Mouse (Mus musculus): ENCODE data around the gene Hmmr.

Gene Hmmr

DNA sequence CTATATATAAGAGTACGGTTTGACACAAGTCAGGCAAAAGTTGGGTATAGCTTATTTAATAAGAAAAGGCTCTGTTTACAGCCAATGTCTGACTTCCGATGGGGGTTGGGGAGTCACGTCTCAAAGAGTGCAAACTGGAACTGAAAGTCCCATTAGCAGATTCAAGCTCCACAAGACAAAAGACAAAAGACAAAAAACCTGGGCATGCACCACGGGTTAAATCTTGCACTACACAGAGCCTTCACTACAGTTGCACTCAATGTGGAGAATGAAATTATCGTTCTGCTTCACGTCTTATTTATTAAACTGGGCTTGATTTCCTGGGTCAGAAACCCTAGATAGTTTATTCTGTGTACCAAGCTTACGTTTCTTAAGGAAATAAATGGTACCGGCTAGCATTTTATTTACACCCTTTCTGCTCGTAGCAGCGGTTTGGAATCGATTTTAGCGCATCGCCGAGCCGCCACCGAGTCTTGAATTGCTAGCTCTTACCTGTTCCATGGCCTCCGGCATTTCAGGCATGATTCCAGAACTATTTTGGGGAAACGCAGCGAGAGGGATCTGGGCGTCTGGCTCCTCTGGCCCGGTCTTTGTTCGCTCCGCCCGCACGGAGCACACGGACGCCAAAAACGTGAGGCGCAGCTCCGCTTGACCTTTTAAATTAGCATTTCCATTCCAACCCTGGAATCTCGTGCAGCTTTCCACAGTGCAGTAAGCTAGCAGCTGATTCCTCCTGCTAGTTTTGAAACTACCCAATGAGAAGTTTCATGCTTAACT lies 38.7 kb downstream of the Hmmr start:
- DNase-seq (ENCODE audit: low read depth, low spot score): peak; percentile 73

DNA sequence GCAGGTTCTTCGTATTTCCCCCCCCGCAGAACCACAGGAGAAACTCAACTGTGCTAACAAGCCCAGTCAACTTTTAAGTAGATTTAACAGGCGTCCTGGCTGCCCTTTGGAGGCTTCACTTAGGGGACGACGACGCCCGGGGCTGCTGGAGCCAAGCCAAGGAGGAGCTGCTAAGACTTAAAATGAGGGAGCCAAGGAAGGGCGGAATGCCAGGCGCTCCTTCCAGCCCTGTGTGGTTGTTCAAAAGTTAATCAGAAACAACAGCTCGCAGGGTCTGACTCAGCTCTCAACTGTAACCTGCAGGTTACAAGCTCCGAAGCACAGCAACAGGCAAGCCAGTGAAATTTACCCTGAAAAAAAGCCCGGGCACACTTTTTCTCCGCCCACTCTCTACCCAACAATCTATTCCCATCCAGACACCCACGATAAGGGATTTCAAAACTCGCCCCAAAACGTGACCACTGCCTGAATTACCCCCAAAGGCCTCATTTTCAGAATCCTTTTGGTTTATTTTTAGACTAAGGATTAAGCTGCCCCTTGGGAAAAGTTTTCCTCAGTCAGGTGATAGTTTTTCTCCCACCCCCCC lies 39.8 kb downstream of the Hmmr start:
- DNase-seq (ENCODE audit: low read depth, low spot score): peak; percentile 41

DNA sequence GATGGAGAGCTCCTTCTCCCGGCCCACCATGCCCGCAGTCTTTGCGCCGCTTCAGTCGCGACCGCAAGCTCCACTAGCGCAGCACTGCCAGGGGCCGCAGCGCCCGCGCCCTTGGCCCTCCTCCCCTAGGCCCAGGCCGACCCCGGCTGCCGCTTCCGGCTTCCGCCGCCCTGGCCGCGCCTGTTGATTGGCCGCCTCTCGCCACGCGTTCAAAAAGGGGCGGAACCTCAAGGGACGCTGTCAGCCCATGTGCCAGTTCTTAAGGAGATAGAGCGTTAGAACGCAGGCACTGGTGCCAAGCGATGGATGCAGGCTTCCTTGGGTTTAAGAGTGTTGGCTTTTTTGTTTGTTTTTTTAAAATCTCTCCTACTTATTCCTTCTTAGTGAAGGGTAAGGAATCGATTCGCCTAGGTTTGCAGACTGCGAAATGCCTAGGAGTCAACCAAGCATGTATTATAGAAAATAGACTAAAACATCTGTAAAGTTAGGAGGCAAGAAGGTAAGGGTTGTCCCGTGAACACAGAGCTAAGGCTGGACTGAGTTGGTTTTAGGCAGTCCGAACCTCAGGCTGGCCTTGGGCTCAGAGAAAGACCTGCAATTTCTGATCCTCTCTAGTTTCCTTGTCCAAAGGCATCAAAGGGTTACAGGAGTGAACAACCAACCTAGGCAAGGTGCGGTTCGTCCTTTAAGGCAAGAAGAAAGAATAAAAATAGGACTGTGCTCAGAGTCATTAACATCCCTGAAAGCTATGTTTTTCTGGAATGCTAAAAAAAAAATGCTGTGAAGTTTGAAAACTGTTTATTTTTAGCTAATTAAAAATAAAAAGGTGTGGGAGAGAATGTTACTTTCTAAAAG lies 40.5 kb downstream of the Hmmr start:
- DNase-seq (ENCODE audit: low read depth, low spot score): peak; percentile 91

DNA sequence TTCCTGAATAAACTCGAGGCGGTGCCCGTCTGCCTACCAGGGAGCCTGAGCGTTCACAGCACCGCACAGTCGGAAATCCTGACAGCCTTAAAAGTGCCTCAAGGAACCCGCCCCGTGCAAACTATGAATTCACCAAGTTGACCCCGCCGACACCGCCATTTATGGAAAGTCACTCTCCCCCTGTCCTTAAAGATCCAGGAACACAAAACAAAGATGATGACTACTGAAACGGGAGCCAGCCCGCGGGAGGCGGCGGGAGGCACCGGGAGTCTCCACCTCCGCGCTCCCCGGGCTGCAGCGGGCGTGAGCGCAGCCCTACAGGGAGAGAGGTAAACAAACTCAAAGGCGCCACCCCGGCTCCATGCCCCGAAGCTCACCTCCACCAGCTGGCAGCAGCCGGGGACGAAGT lies 41.1 kb downstream of the Hmmr start:
- no peak for DNase-seq (ENCODE audit: low read depth, low spot score)

DNA sequence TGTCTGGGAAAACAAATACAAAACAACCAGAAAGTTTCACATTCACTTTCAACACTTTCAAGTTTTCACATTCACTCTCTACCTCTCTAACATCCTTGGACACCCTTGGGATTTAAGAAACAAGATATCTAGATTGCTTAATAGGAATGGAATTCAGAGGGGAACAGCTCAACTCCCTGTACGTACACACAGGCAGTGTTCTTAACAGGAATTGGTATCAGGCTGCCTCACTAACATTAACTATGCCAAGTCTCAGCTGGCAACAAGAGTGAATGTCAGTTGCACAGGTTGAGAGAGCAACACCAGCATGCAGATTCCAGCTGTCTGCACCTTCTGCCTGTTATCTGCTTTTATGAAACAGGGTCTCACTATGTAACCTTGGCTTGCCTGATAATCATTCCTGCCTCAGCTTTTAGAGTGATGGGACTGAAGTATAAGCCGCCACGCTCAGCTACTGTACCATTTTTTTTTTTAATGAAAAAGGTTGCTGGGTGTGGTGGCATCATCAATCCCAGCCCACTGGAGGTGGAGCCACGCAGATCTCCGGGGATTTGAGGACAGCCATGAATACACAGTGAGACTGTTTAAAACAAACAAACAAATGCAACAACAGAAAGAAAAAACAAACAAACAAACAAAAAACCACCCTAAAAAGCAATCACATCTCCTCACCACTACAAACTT lies 42.6 kb downstream of the Hmmr start:
- DNase-seq (ENCODE audit: low read depth, low spot score): no peak

DNA sequence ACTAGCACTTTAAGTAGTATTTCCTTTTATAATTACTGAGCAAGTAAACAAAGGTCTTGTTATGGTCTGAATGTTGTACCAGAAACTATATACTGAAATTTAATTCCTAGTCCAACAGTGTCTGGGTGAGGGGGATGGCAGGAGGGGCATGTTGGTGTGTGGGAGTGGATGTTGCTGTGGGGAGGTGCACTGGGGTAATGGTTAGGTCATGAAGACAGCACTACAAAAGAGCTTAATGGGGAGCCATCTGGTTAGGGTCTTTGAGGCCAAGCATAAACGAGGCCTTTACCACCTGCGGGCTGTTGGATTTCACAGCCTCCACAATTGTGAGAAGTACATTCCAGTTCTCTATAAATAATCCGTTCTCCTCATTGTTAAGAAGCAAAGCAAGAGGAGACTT lies 49.9 kb downstream of the Hmmr start:
- no peak for DNase-seq (ENCODE audit: low read depth, low spot score)

DNA sequence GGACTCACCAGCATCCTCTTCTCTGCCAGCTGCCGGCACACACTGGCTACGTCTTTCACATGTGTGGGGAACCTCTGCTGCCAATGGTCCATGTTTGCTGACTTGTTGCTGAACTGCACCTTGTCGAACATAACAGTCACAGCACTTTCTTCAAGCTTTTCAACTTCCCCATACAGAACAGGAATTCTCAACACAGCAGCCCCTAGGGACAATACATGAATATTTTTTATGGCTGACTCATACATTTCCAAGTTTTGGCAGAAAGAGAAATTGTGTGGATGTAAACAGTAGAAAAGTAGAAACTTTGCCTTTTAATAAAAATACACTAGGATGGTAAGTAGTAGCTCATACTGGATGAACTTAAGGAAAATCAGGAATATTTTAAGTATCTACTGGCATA lies 50.8 kb downstream of the Hmmr start:
- no peak for DNase-seq (ENCODE audit: low read depth, low spot score)

DNA sequence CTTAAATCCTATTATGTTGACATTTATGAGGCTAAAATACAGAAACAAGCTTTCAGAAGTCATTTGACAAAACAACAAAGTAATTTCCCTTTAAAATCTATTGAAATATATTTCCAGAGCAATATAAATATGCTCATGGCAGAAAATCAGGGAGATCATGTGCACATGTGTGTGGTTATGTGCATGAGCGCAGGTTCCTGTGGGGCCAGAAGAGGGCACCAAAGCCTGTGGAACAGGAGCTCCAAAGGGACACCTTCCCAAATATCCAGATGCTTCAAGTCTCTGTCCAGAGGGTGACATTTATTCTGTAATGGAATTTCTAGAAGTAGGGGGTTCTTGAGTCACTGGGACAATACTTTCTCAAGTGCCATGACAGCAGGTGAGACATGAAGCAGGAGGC lies 56.1 kb downstream of the Hmmr start:
- no peak for DNase-seq (ENCODE audit: low read depth, low spot score)

DNA sequence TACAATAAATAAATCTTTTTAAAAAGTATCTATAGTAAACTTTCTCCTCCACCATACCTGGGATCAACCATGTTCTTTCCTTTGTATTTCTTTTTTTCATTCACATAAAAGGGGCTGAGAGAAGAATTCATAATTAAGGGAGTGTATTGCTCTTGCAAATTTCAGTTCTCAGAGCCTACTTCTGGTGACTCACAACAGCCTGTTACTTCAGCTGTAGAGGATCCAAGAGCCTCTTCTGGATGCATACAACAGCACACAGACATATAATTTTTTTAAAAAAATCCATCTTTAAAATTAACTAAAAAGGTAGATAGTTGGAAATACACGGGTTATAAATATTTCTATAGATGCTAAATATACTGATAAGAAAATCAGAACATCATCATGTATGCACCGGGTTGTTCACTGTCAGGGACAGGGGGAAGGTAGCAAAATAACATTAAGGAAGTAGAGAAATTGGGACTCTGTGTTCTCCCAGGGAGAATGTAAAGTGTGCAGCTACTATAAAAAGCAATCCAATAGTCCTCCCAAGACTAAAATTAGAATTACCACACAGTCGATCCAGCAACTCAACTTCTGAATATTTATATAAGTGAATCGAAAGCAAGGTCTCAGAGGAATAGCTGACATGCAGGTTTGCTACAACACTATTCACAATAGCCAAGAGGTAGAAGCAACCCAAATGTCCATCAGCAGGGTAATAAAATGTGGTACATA lies 58.0 kb downstream of the Hmmr start:
- peak; percentile 68 for DNase-seq (ENCODE audit: low read depth, low spot score)

Measured in telencephalon, adult 2 months (tissue).